Mouse (Mus musculus) spleen, adult 2 months (tissue): Measurements from ENCODE around the gene Tlx2. TPM values are rescaled to one million over a fixed set of nuclear protein-coding genes. Genes with fewer than 3 reads are reported as not detected.

Experiments used
- DNase-seq, 2 experiments: peaks; one replicate each; pipeline versions ENCODE4 v3.0.0 to v3.0.0-alpha.2; 2012 to 2021; ENCODE audit warnings: low spot score in 2 of 2, low read depth in 1 of 2
- H3K27ac ChIP-seq: fragments of 200-500 bp; 2 replicates; pipeline ENCODE4 v1.5.1; 2012; ENCODE audit warnings: low read length, inconsistent platforms; ENCODE audit not compliant: insufficient read depth
- H3K27me3 ChIP-seq: fragments of 200-500 bp; 2 replicates; pipeline ENCODE4 v1.6.1; 2012; ENCODE audit warnings: mild to moderate bottlenecking, moderate library complexity, low read length, inconsistent platforms; ENCODE audit not compliant: control insufficient read depth, insufficient read depth
- H3K36me3 ChIP-seq: fragments of 200-500 bp; 2 replicates; pipeline ENCODE4 v1.6.1; 2012; ENCODE audit warnings: mild to moderate bottlenecking, low read length, inconsistent platforms; ENCODE audit not compliant: control insufficient read depth, insufficient read depth
- H3K4me1 ChIP-seq: fragments of 200-500 bp; 2 replicates; pipeline ENCODE4 v1.6.1; 2011; ENCODE audit warnings: inconsistent platforms; ENCODE audit not compliant: control insufficient read depth, insufficient read depth, insufficient read length
- H3K4me3 ChIP-seq: fragments of 200-500 bp; 2 replicates; pipeline ENCODE4 v1.5.1; 2011; ENCODE audit warnings: mild to moderate bottlenecking, inconsistent platforms; ENCODE audit not compliant: insufficient read depth, insufficient read length; ENCODE audit errors: extremely low read depth
- CTCF ChIP-seq: fragments of 200-500 bp; IDR thresholded peaks from 2 replicates; pipeline ENCODE4 v1.5.1; 2011; ENCODE audit warnings: mild to moderate bottlenecking, inconsistent platforms; ENCODE audit not compliant: insufficient read depth, insufficient read length, insufficient replicate concordance; ENCODE audit errors: extremely low read depth
- POLR2A ChIP-seq: fragments of 200-500 bp; IDR thresholded peaks from 2 replicates; pipeline ENCODE4 v1.6.1; 2011; ENCODE audit warnings: low read depth, low read length, inconsistent platforms
- WGBS: fragments of 180-500 bp; shearing (Covaris S2); methylation state at CpG from one replicate; pipeline ENCODE4 v1.1.7; 2018; 5-methylcytosine and 5-hydroxymethylcytosine counted together
- polyA plus RNA-seq: library from polyadenylated mRNA; depleted of rRNA; stranded (reverse); fragments of >200 nt; gene quantifications from 2 replicates; pipeline ENCODE4 v1.2.3, GENCODE M21; 2012

The Tlx2 gene
- polyA plus RNA-seq, 1 experiment, result 0.16 TPM

DNA sequence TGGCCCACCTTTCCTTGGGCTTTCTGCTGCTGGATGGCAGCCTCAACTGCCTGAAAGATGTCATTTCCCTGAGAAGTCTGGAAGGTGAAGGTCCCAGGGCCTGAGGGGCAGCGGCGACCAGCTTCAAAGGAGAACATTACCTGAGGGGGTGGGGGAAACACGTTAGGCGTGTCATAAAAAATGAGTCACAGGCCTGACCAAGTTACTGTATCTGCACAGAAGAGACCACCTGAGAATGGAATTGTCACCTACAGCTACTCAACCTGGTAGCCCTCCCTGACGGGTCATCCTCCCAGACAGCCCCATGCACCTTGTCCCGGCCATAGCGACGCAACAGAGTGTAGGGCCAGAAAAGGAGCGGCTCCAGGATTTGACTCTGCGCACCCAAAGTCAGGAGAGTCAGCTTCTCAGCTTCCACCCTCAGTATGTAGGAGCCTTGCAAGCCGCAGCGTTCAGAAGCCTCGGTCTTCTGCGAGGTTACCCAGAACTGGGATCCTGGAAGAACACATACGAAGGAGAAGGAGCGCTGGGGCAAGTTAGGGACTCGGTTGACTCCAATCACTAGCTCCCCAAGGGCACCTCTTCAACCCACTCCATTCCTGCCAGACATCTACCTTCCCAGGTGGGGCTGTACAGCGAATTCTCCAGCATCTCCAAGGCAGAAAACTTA is 38.0 kb downstream of the Tlx2 start:
- 83% methylated on average over 18 of the region's 18 CpGs for WGBS
- DNase-seq, result no peak
- peak overlapping the region; percentile 96 for H3K4me3 ChIP-seq
- no peak overlapping the region for H3K27ac ChIP-seq
- TF ChIP-seq CTCF, result no peak
- TF ChIP-seq POLR2A, result no peak
- H3K27me3 ChIP-seq, result no peaks in the 10 kb centered on the region
- H3K4me1 ChIP-seq, result peaks cover 5% of the 10 kb centered on the region; the same call in 1 of the 2 replicates
- H3K36me3 ChIP-seq, result peaks cover 13% of the 10 kb centered on the region

GRCm38 (mm10) chr6:83031111-83031510 is 39.0 kb downstream of the Tlx2 start:
- TF ChIP-seq CTCF (no peak), POLR2A (no peak)
- 92% methylated on average over 7 of the region's 7 CpGs for WGBS

GRCm38 (mm10) chr6:83029777-83030176 is 40.3 kb downstream of the Tlx2 start:
- DNase-seq, result no peak
- Histone ChIP-seq H3K36me3 (peaks cover 13% of the 10 kb centered on the region), H3K4me1 (peaks cover 5% of the 10 kb centered on the region; the same call in 1 of the 2 replicates), H3K4me3 (no peak overlapping the region), H3K27ac (no peak overlapping the region), H3K27me3 (no peaks in the 10 kb centered on the region)
- 87% methylated on average over 10 of the region's 10 CpGs for WGBS
- TF ChIP-seq CTCF (no peak), POLR2A (no peak)

More at GRCm38 (mm10) chr6:83031111-83031510, 39.0 kb downstream of the Tlx2 start:
- Histone ChIP-seq H3K36me3 (peaks cover 13% of the 10 kb centered on the region), H3K4me1 (peaks cover 5% of the 10 kb centered on the region; the same call in 1 of the 2 replicates), H3K27ac (no peak overlapping the region), H3K27me3 (no peaks in the 10 kb centered on the region), H3K4me3 (no peak overlapping the region)
- no peak for DNase-seq

GRCm38 (mm10) chr6:83027706-83028105 is 42.4 kb downstream of the Tlx2 start:
- Histone ChIP-seq H3K4me1 (peaks cover 5% of the 10 kb centered on the region; the same call in 1 of the 2 replicates), H3K27me3 (no peaks in the 10 kb centered on the region), H3K36me3 (peaks cover 13% of the 10 kb centered on the region), H3K27ac (no peak overlapping the region), H3K4me3 (no peak overlapping the region)
- TF ChIP-seq CTCF (no peak), POLR2A (no peak)
- 28% methylated on average over 8 of the region's 9 CpGs for WGBS
- no peak for DNase-seq

- no peak for DNase-seq
- no peaks in the 10 kb centered on the region for H3K27me3 ChIP-seq
- WGBS, result 78% methylated on average over 8 of the region's 8 CpGs
- H3K36me3 ChIP-seq, result peaks cover 13% of the 10 kb centered on the region
- peaks cover 5% of the 10 kb centered on the region; the same call in 1 of the 2 replicates for H3K4me1 ChIP-seq
- TF ChIP-seq POLR2A (no peak), CTCF (no peak)
- no peak overlapping the region for H3K4me3 ChIP-seq
- no peak overlapping the region for H3K27ac ChIP-seq
These were observed 42.8 kb downstream of the Tlx2 start for GRCm38 (mm10) chr6:83027293-83027692.

DNA sequence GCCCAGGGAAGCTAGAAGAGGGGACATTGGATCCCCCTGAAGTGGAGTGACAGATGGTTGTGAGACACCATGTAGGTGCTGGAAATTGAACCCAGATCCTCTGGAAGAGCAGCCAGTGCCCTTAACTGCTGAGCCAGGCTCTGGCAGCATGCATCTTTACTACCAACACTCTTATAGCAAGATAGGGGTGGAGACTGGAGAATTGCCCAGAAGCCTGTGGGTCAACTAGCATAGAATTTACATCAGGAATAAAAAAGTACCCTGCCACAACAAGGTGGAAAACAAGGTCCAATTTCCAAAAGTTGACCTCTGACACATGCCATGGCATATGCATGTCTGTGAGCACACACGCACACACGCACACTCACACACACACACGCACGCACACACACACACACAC is 44.9 kb downstream of the Tlx2 start:
- no peaks in the 10 kb centered on the region for H3K27me3 ChIP-seq
- WGBS, result 97% methylated on average over 4 of the region's 4 CpGs
- H3K27ac ChIP-seq, result no peak overlapping the region
- no peak overlapping the region for H3K4me3 ChIP-seq
- TF ChIP-seq POLR2A (no peak), CTCF (no peak)
- DNase-seq, result no peak
- peaks cover 5% of the 10 kb centered on the region; the same call in 1 of the 2 replicates for H3K4me1 ChIP-seq
- no peaks in the 10 kb centered on the region for H3K36me3 ChIP-seq

DNA sequence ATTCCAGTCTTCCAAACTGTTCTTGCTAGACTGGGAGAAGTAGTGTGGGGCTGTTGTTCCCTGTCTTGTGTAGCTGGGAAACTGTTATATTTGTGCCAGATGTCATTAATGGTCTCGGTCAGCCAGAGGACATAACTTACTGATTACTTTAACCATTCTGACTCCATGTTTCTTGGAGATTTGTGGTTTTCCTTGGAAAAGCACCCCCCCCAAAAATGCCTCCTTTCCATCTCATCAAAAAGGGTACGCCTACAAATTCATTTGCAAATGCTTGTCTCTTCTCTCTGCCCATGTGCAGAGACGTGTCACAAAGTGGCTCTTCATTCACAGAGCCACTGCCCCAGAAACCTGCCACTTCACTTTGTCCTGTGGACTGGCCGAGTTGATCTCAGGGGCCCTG is 45.7 kb downstream of the Tlx2 start:
- DNase-seq, result no peak
- Histone ChIP-seq H3K4me1 (peaks cover 5% of the 10 kb centered on the region; the same call in 1 of the 2 replicates), H3K36me3 (no peaks in the 10 kb centered on the region), H3K27ac (no peak overlapping the region), H3K4me3 (no peak overlapping the region), H3K27me3 (no peaks in the 10 kb centered on the region)
- TF ChIP-seq POLR2A (no peak), CTCF (no peak)
- 62% methylated on average over 4 of the region's 4 CpGs for WGBS
